Comparison of ENCODE assay signal across 26 mouse cellular contexts in genomic region chr4:140002069-140002468, GRCm38 (mm10). TPM values are rescaled to one million over a fixed set of nuclear protein-coding genes. Genes with fewer than 3 reads are reported as not detected.
DNase-seq lines count a peak whose midpoint lies in the region; ATAC-seq and TF ChIP-seq lines count a peak whose summit lies in the region.
"Had no signal": no experiment of that assay in that cellular context is flagged by ENCODE, and none has a peak within 500 bp of the region (broad histone marks: within the 10 kb centered on the region; RNA-seq: fewer than 3 reads in every experiment).

No protein-coding gene starts in this region.

- H3K27ac ChIP-seq in forebrain, embryonic 12.5 days, result no peak overlapping the region
- H3K27ac ChIP-seq in forebrain, embryonic 10.5 days, result no peak overlapping the region
- no peak overlapping the region for H3K27ac ChIP-seq in midbrain, embryonic 14.5 days (replicated peaks; ENCODE audit: low read depth, low read length)
- no peak overlapping the region for H3K27ac ChIP-seq in midbrain, postnatal 0 days (ENCODE audit: low read depth, low read length)
- no peak overlapping the region for H3K27ac ChIP-seq in ES-E14 (ENCODE audit: insufficient read depth, low read depth, low read length, poor library complexity, severe bottlenecking)
- H3K27ac ChIP-seq in forebrain, embryonic 15.5 days (replicated peaks), result no peak overlapping the region
- H3K27ac ChIP-seq: embryonic facial prominence, embryonic 15.5 days; heart, adult 2 months; heart, embryonic 15.5 days; limb, embryonic 15.5 days; liver, embryonic 14.5 days; stomach, postnatal 0 days had no signal

- H3K27me3 ChIP-seq in forebrain, embryonic 12.5 days, result peaks cover 56% of the 10 kb centered on the region
- H3K27me3 ChIP-seq in forebrain, embryonic 10.5 days (ENCODE audit: poor library complexity, severe bottlenecking), result peaks cover 58% of the 10 kb centered on the region
- no peaks in the 10 kb centered on the region for H3K27me3 ChIP-seq in midbrain, embryonic 14.5 days (ENCODE audit: control insufficient read depth, insufficient read depth, low read length)
- H3K27me3 ChIP-seq in midbrain, postnatal 0 days (ENCODE audit: insufficient read depth, low read length), result no peaks in the 10 kb centered on the region
- H3K27me3 ChIP-seq in forebrain, embryonic 15.5 days, result peaks cover 5% of the 10 kb centered on the region; the same call in 1 of the 2 replicates

- H3K9ac ChIP-seq in forebrain, embryonic 12.5 days, result no peak overlapping the region
- H3K9ac ChIP-seq in midbrain, embryonic 14.5 days (replicated peaks; ENCODE audit: low read length), result no peak overlapping the region
- no peak overlapping the region for H3K9ac ChIP-seq in midbrain, postnatal 0 days (replicated peaks; ENCODE audit: low read length, poor library complexity, severe bottlenecking)
- H3K9ac ChIP-seq in ES-E14 (ENCODE audit: insufficient read depth, low read depth, low read length, poor library complexity, severe bottlenecking), result peak overlapping the region; percentile 13; the same call in 1 of the 2 replicates
- no peak overlapping the region for H3K9ac ChIP-seq in forebrain, embryonic 15.5 days (replicated peaks)
- H3K9ac ChIP-seq: embryonic facial prominence, embryonic 15.5 days; heart, embryonic 15.5 days; limb, embryonic 15.5 days; liver, embryonic 14.5 days; lung, embryonic 14.5 days had no signal

- no peak for ATAC-seq in forebrain, embryonic 12.5 days (ENCODE audit: low FRiP score)
- no peak for ATAC-seq in midbrain, embryonic 14.5 days (ENCODE audit: low FRiP score, low TSS enrichment)
- ATAC-seq in midbrain, postnatal 0 days (ENCODE audit: low FRiP score), result no peak
- ATAC-seq in forebrain, embryonic 15.5 days (replicated peaks), result 0 out of 2 replicates have a peak, but pooled peaks have one; percentile 20
- ATAC-seq: inflammation-experienced regulatory T-cells, adult 6 months had no signal

- in situ Hi-C loops in ES-E14 (cut with MboI; ENCODE audit: low sequenced_read_pairs in 2 of 2, unreplicated experiment in 2 of 2), result no loop called here

- H3K4me3 ChIP-seq in forebrain, embryonic 12.5 days (replicated peaks), result no peak overlapping the region
- H3K4me3 ChIP-seq in forebrain, embryonic 10.5 days, result no peak overlapping the region
- H3K4me3 ChIP-seq in midbrain, embryonic 14.5 days (replicated peaks; ENCODE audit: low read depth, low read length), result no peak overlapping the region
- H3K4me3 ChIP-seq in midbrain, postnatal 0 days (ENCODE audit: low read depth, low read length), result no peak overlapping the region
- H3K4me3 ChIP-seq in ES-E14 (ENCODE audit: insufficient read depth in 1 of 2, low read depth in 1 of 2, low read length in 2 of 2, poor library complexity in 1 of 2, severe bottlenecking in 1 of 2), result no peak overlapping the region
- H3K4me3 ChIP-seq in forebrain, embryonic 15.5 days, result no peak overlapping the region
- H3K4me3 ChIP-seq: embryonic facial prominence, embryonic 15.5 days; heart, adult 2 months; heart, embryonic 15.5 days; limb, embryonic 15.5 days had no signal

- H3K9me3 ChIP-seq in forebrain, embryonic 12.5 days, result no peaks in the 10 kb centered on the region
- H3K9me3 ChIP-seq in forebrain, embryonic 10.5 days, result peaks cover 9% of the 10 kb centered on the region; the same call in 1 of the 2 replicates
- H3K9me3 ChIP-seq in midbrain, embryonic 14.5 days (ENCODE audit: control insufficient read depth, low read length), result no peaks in the 10 kb centered on the region
- H3K9me3 ChIP-seq in midbrain, postnatal 0 days (ENCODE audit: low read length), result no peaks in the 10 kb centered on the region
- no peaks in the 10 kb centered on the region for H3K9me3 ChIP-seq in ES-E14 (ENCODE audit: control insufficient read depth, insufficient read depth, low read depth, low read length)
- H3K9me3 ChIP-seq in forebrain, embryonic 15.5 days, result no peaks in the 10 kb centered on the region
- H3K9me3 ChIP-seq: embryonic facial prominence, embryonic 15.5 days; heart, embryonic 15.5 days; limb, embryonic 15.5 days had no signal

- WGBS in forebrain, embryonic 12.5 days, result 9% methylated on average over 12 of the region's 12 CpGs
- 11% methylated on average over 12 of the region's 12 CpGs for WGBS in forebrain, embryonic 10.5 days
- 4% methylated on average over 12 of the region's 12 CpGs for WGBS in midbrain, embryonic 14.5 days
- WGBS in midbrain, postnatal 0 days, result 14% methylated on average over 12 of the region's 12 CpGs
- WGBS in forebrain, embryonic 15.5 days, result 6% methylated on average over 12 of the region's 12 CpGs

- no peak for TF ChIP-seq CTCF in midbrain, postnatal 0 days (IDR thresholded peaks at IDR 0.05)

- no peaks in the 10 kb centered on the region for H3K36me3 ChIP-seq in forebrain, embryonic 12.5 days (replicated peaks)
- H3K36me3 ChIP-seq in forebrain, embryonic 10.5 days (replicated peaks), result no peaks in the 10 kb centered on the region
- H3K36me3 ChIP-seq in midbrain, embryonic 14.5 days (ENCODE audit: control insufficient read depth, insufficient read depth, low read length), result no peaks in the 10 kb centered on the region
- no peaks in the 10 kb centered on the region for H3K36me3 ChIP-seq in midbrain, postnatal 0 days (ENCODE audit: insufficient read depth, low read length)
- H3K36me3 ChIP-seq in ES-E14 (ENCODE audit: control insufficient read depth, insufficient read depth, low read length, poor library complexity, severe bottlenecking), result no peaks in the 10 kb centered on the region
- H3K36me3 ChIP-seq in forebrain, embryonic 15.5 days, result no peaks in the 10 kb centered on the region
- H3K36me3 ChIP-seq: embryonic facial prominence, embryonic 15.5 days; heart, embryonic 15.5 days; limb, embryonic 15.5 days had no signal

- peaks cover 43% of the 10 kb centered on the region for H3K4me1 ChIP-seq in forebrain, embryonic 12.5 days
- peaks cover 43% of the 10 kb centered on the region for H3K4me1 ChIP-seq in forebrain, embryonic 10.5 days
- peaks cover 18% of the 10 kb centered on the region for H3K4me1 ChIP-seq in midbrain, embryonic 14.5 days (ENCODE audit: control insufficient read depth, insufficient read depth, low read length)
- H3K4me1 ChIP-seq in midbrain, postnatal 0 days (ENCODE audit: insufficient read depth, low read length), result no peaks in the 10 kb centered on the region
- peaks cover 5 to 33% of the 10 kb centered on the region in 2 experiments; a peak in 3 of 4 replicates for H3K4me1 ChIP-seq in ES-E14 (ENCODE audit: control insufficient read depth in 2 of 2, insufficient read depth in 2 of 2, low read length in 2 of 2, poor library complexity in 1 of 2)
- H3K4me1 ChIP-seq in forebrain, embryonic 15.5 days, result peaks cover 13% of the 10 kb centered on the region

- H3K4me2 ChIP-seq in forebrain, embryonic 12.5 days, result peak overlapping the region; percentile 19; the same call in 1 of the 2 replicates
- no peak overlapping the region for H3K4me2 ChIP-seq in midbrain, embryonic 14.5 days (ENCODE audit: low read length)
- no peak overlapping the region for H3K4me2 ChIP-seq in midbrain, postnatal 0 days (ENCODE audit: low read depth, low read length, poor library complexity, severe bottlenecking)
- H3K4me2 ChIP-seq in forebrain, embryonic 15.5 days (replicated peaks), result no peak overlapping the region
- H3K4me2 ChIP-seq: embryonic facial prominence, embryonic 15.5 days; heart, embryonic 15.5 days; limb, embryonic 15.5 days; lung, embryonic 14.5 days had no signal

- no peak for DNase-seq in forebrain, embryonic 10.5 days (ENCODE audit: extremely low spot score, low spot score)
- DNase-seq in midbrain, embryonic 14.5 days, result peak; percentile 61
- no peak for DNase-seq in midbrain, postnatal 0 days (ENCODE audit: low spot score)
- peak; percentile 50 for DNase-seq in ES-E14 (ENCODE audit: low read depth, low spot score)
- DNase-seq in cerebellum, postnatal 36 days, result no peak
- DNase-seq in gastrocnemius, adult 18-20 months (ENCODE audit: low spot score), result no peak
- DNase-seq: cerebellum, adult 8-10 months; gastrocnemius, postnatal 36 days; heart, adult 2 months; heart, postnatal 36 days; kidney, adult 18-20 months; kidney, postnatal 14 days; left cerebral cortex, postnatal 4 days; lung, embryonic 14.5 days; thymus, adult 2 months; thymus, postnatal 4 days had no signal

TF ChIP-seq in ES-E14, 5 proteins besides CTCF, POLR2A, EP300 and RAD21:
- no peak for TF ChIP-seq HCFC1 (IDR thresholded peaks at IDR 0.05; ENCODE audit: borderline replicate concordance, insufficient read depth, low read length)
- no peak for TF ChIP-seq CHD2 (IDR thresholded peaks at IDR 0.05; ENCODE audit: low read depth, low read length)
- no peak for TF ChIP-seq ZC3H11A (IDR thresholded peaks at IDR 0.05; ENCODE audit: borderline replicate concordance, low read depth, low read length)
- TF ChIP-seq MAFK (IDR thresholded peaks at IDR 0.05; ENCODE audit: insufficient read depth, low read depth, low read length), result no peak

RNA-seq across cellular contexts. Expression of gene Klhdc7a, which starts 34.2 kb away (rescaled TPM):
- 0.18 and 0.20 TPM in 2 replicates for polyA plus RNA-seq in forebrain, embryonic 12.5 days (2016; fragmentation: Nextera tagmentation; extraction: Ambion mirVana)
- 0.21 and 0.24 TPM in 2 replicates for polyA plus RNA-seq in forebrain, embryonic 10.5 days (2016; fragmentation: Nextera tagmentation; extraction: Ambion mirVana)
- 0.32 TPM in 1 of 2 replicates, not detected in the other for polyA plus RNA-seq in midbrain, embryonic 14.5 days (2014; fragmentation: Nextera tagmentation; extraction: Ambion mirVana)
- 1.1 and 1.4 TPM in 2 replicates for total RNA-seq in midbrain, postnatal 0 days (2014; rRNA removed)
- polyA plus RNA-seq in midbrain, postnatal 0 days (2015; fragmentation: Nextera tagmentation; extraction: Ambion mirVana), result 0.25 and 0.36 TPM in 2 replicates
- 1.9 and 3.3 TPM in 2 replicates for total RNA-seq in ES-E14 (2012; rRNA removed)
- 0.28 and 0.33 TPM in 2 replicates for polyA plus RNA-seq in forebrain, embryonic 15.5 days (2015; fragmentation: Nextera tagmentation; extraction: Ambion mirVana)
- total RNA-seq in gastrocnemius, adult 18-20 months (2021), result under 1 TPM; 0.30 to 0.52 TPM
- total RNA-seq: common myeloid progenitor, adult 5-6 weeks; megakaryocyte, adult 5-6 weeks had no signal

Comparison
In these comparisons a context has a peak if more than half of its experiments do, and no peak if none do; other contexts are left out.
1. DNase-seq: peak in midbrain, embryonic 14.5 days (single experiment) and ES-E14 (single experiment); none in forebrain, embryonic 10.5 days (single experiment), midbrain, postnatal 0 days (single experiment), cerebellum, postnatal 36 days (0 of 2) and gastrocnemius, adult 18-20 months (single experiment).